Mouse (Mus musculus): Measurements from ENCODE around the gene Fgfr2. TPM values are rescaled to one million over a fixed set of nuclear protein-coding genes. Genes with fewer than 3 reads are reported as not detected.

The Fgfr2 gene
- polyA plus RNA-seq, 1 experiment: 52.3 TPM

- no peak for DNase-seq (ENCODE audit: low read depth)
- no peak for TF ChIP-seq CTCF (IDR thresholded peaks at IDR 0.05; ENCODE audit: borderline replicate concordance, extremely low read depth, insufficient read depth, insufficient read length)
- TF ChIP-seq POLR2A (IDR thresholded peaks at IDR 0.05; ENCODE audit: borderline replicate concordance, extremely low read depth, insufficient read depth, insufficient read length, poor library complexity, severe bottlenecking): no peak
These were observed 924.3 kb downstream of the Fgfr2 start for GRCm38 (mm10) chr7:132198806-132199205.

DNA sequence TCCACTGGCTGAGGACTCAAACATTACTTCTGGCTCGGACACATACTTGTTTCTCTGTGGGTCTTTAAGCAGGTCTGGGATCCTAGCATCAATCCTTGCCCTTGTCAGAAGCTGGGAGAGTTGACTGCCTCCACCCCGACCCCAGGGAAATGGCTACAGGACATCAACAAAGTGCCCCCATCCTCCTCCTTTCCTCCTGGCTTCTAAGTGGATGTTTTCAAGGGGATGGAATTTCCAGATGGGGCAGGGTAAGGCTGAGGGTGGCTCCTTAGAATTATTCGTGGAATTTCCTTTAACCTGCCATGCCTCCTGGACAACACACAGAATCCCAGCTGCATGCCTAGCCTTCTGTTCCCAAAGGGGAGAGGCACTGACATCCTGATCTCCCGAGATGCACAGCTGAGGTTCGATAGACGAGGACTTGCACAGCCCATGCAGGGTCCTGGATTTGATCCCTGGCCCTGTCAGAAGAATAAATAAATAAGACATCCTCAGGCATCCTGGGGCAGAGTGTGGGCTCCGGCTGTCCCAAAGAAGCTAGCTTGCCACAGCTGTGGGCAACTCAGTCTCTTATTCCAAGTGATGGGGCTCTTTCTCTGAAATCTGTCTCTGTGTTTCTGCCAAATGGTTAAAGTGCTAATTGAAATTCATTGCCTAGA lies 925.2 kb downstream of the Fgfr2 start:
- peak; percentile 51 for DNase-seq (ENCODE audit: low read depth)

DNA sequence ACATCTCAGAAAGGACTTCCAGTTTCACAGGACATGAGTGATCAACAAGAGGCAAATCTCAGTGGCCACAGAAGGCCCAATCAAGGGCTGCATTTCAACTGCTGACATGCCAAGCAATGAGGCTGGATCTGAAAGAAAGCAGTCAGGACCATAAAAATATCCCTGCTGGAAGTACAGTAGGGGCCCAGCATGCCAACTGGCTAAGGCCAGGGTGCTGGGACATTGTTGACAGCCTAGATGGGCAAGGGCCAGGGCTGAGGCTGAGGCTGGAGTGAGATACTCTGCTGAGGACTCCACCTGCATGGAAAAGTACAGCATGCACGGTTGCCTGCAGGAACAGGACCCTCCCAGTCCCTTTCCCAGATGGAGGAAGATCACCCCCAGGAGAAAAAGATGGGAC lies 926.6 kb downstream of the Fgfr2 start:
- TF ChIP-seq CTCF (IDR thresholded peaks at IDR 0.05; ENCODE audit: borderline replicate concordance, extremely low read depth, insufficient read depth, insufficient read length) (no peak), POLR2A (IDR thresholded peaks at IDR 0.05; ENCODE audit: borderline replicate concordance, extremely low read depth, insufficient read depth, insufficient read length, poor library complexity, severe bottlenecking) (no peak)
- no peak for DNase-seq (ENCODE audit: low read depth)

More for the DNA sequence above, 925.2 kb downstream of the Fgfr2 start:
- TF ChIP-seq CTCF (IDR thresholded peaks at IDR 0.05; ENCODE audit: borderline replicate concordance, extremely low read depth, insufficient read depth, insufficient read length): no peak
- no peak for TF ChIP-seq POLR2A (IDR thresholded peaks at IDR 0.05; ENCODE audit: borderline replicate concordance, extremely low read depth, insufficient read depth, insufficient read length, poor library complexity, severe bottlenecking)

GRCm38 (mm10) chr7:132193606-132194005 lies 929.5 kb downstream of the Fgfr2 start:
- DNase-seq (ENCODE audit: low read depth): peak; percentile 58

GRCm38 (mm10) chr7:132187456-132187855 lies 935.7 kb downstream of the Fgfr2 start:
- TF ChIP-seq POLR2A (IDR thresholded peaks at IDR 0.05; ENCODE audit: borderline replicate concordance, extremely low read depth, insufficient read depth, insufficient read length, poor library complexity, severe bottlenecking) (no peak), CTCF (IDR thresholded peaks at IDR 0.05; ENCODE audit: borderline replicate concordance, extremely low read depth, insufficient read depth, insufficient read length) (no peak)
- DNase-seq (ENCODE audit: low read depth): no peak

More at GRCm38 (mm10) chr7:132193606-132194005, 929.5 kb downstream of the Fgfr2 start:
- TF ChIP-seq CTCF (IDR thresholded peaks at IDR 0.05; ENCODE audit: borderline replicate concordance, extremely low read depth, insufficient read depth, insufficient read length): no peak
- TF ChIP-seq POLR2A (IDR thresholded peaks at IDR 0.05; ENCODE audit: borderline replicate concordance, extremely low read depth, insufficient read depth, insufficient read length, poor library complexity, severe bottlenecking): no peak

DNA sequence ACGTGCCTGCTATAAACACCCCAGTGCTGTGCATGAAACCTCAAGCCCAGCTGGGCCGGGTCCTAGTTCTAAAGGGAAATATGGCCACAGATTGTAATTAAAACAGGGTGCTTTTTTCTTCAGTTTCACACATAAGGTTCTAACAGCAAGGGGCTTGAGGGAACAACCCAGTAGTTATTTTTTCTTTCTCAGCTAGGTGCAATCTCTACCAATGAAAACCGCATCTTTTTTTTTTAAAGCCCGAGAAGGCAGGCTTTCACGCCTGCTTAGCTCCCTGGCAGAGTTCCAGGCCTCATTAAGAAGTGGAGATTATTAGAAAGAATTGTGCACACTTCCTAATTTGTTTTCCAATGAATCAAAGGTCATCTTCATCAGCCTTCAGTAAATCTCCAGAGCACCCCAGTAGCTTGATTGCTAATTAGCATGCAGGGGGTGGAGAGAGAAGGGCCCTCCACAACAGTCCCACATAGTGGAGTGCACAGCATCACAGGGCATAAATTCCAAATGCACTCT lies 939.2 kb downstream of the Fgfr2 start:
- peak; percentile 95 for DNase-seq (ENCODE audit: low read depth)
- TF ChIP-seq CTCF (IDR thresholded peaks at IDR 0.05; ENCODE audit: borderline replicate concordance, extremely low read depth, insufficient read depth, insufficient read length) (no peak), POLR2A (IDR thresholded peaks at IDR 0.05; ENCODE audit: borderline replicate concordance, extremely low read depth, insufficient read depth, insufficient read length, poor library complexity, severe bottlenecking) (no peak)

- no peak for DNase-seq (ENCODE audit: low read depth)
- no peak for TF ChIP-seq CTCF (IDR thresholded peaks at IDR 0.05; ENCODE audit: borderline replicate concordance, extremely low read depth, insufficient read depth, insufficient read length)
- no peak for TF ChIP-seq POLR2A (IDR thresholded peaks at IDR 0.05; ENCODE audit: borderline replicate concordance, extremely low read depth, insufficient read depth, insufficient read length, poor library complexity, severe bottlenecking)
These were observed 941.5 kb downstream of the Fgfr2 start for GRCm38 (mm10) chr7:132181586-132182198.

DNA sequence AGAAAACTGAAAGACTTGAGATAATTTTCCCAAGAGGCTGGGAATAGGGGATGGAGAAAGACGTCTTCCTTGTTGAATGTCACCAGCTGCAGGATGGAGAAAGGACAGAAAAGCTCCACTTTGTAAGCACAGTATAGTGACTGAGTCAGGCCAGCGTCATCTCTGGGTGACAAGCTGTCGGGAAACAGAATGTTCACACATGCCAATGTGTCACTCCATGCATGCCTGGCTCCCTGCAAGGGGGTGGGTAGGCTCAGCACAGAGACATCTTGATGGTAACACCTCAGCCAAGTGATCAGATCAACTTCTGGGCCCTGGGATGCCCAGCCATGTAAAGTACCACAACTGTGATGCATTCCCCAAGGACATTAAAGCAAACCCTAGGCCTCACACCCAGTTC lies 942.1 kb downstream of the Fgfr2 start:
- DNase-seq (ENCODE audit: low read depth): peak; percentile 64
- TF ChIP-seq CTCF (IDR thresholded peaks at IDR 0.05; ENCODE audit: borderline replicate concordance, extremely low read depth, insufficient read depth, insufficient read length): no peak
- TF ChIP-seq POLR2A (IDR thresholded peaks at IDR 0.05; ENCODE audit: borderline replicate concordance, extremely low read depth, insufficient read depth, insufficient read length, poor library complexity, severe bottlenecking): no peak

DNA sequence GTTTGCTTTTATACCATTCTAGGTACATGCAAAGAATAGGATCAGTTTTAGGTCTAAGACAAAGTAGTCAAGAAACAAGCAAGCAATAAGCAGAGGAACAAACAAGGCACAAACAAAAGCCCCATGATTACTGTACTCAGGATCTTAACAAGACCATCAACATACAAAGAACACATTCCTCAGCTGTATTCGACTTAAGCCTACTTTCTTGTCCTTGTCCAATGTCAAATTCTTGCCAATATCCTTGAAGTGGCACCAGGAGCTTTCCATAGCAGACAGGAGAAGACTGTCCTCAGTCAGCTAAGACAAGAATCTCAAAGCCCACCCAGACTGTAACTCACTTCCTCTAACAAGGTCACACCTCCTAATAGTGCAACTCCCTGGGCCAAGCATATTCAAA lies 944.1 kb downstream of the Fgfr2 start:
- DNase-seq (ENCODE audit: low read depth): no peak
- TF ChIP-seq POLR2A (IDR thresholded peaks at IDR 0.05; ENCODE audit: borderline replicate concordance, extremely low read depth, insufficient read depth, insufficient read length, poor library complexity, severe bottlenecking) (no peak), CTCF (IDR thresholded peaks at IDR 0.05; ENCODE audit: borderline replicate concordance, extremely low read depth, insufficient read depth, insufficient read length) (no peak)

- peak; percentile 33 for DNase-seq (ENCODE audit: low read depth)
- no peak for TF ChIP-seq POLR2A (IDR thresholded peaks at IDR 0.05; ENCODE audit: borderline replicate concordance, extremely low read depth, insufficient read depth, insufficient read length, poor library complexity, severe bottlenecking)
- no peak for TF ChIP-seq CTCF (IDR thresholded peaks at IDR 0.05; ENCODE audit: borderline replicate concordance, extremely low read depth, insufficient read depth, insufficient read length)
These were observed 948.4 kb downstream of the Fgfr2 start for GRCm38 (mm10) chr7:132174787-132175186.

GRCm38 (mm10) chr7:132174296-132174695 lies 948.9 kb downstream of the Fgfr2 start:
- TF ChIP-seq POLR2A (IDR thresholded peaks at IDR 0.05; ENCODE audit: borderline replicate concordance, extremely low read depth, insufficient read depth, insufficient read length, poor library complexity, severe bottlenecking) (no peak), CTCF (IDR thresholded peaks at IDR 0.05; ENCODE audit: borderline replicate concordance, extremely low read depth, insufficient read depth, insufficient read length) (no peak)
- peak; percentile 34 for DNase-seq (ENCODE audit: low read depth)

Measured in brain, embryonic 14.5 days (tissue).